Mouse (Mus musculus) adrenal gland, postnatal 0 days (tissue): ENCODE data around the gene Pdcd1lg2. TPM values are rescaled to one million over a fixed set of nuclear protein-coding genes. Genes with fewer than 3 reads are reported as not detected.

Source experiments
- polyA plus RNA-seq: library from polyadenylated mRNA; unstranded; fragments of >200 nt; fragmentation: Nextera tagmentation; extraction: Ambion mirVana; gene quantifications from 2 replicates; pipeline ENCODE4 v1.2.1, GENCODE M21; 2015

Gene Pdcd1lg2
- not detected in 2 replicates for polyA plus RNA-seq

GRCm38 (mm10) chr19:29410619-29411018 lies at the start of gene Pdcd1lg2:
TSS of gene Pdcd1lg2 (plus strand) at chr19:29410919.

GRCm38 (mm10) chr19:29366969-29367622 lies 43.6 kb upstream of the Pdcd1lg2 start, which contains the start of the genes Plgrkt and Cd274:
TSS of gene Plgrkt (minus strand) at chr19:29367390.
TSS of gene Cd274 (plus strand) at chr19:29367455.

Other genes starting within 250 kb of the Pdcd1lg2 start
- gene Jak2, start 159.1 kb upstream of the Pdcd1lg2 start, polyA plus RNA-seq, result 6.8 and 7.8 TPM in 2 replicates
- 5.0 and 6.6 TPM in 2 replicates for gene Insl6, start 85.6 kb upstream of the Pdcd1lg2 start, polyA plus RNA-seq
- gene Rln1, start 76.2 kb upstream of the Pdcd1lg2 start, polyA plus RNA-seq, result 0.35 and 0.41 TPM in 2 replicates
- gene Plgrkt, start 43.5 kb upstream of the Pdcd1lg2 start, polyA plus RNA-seq, result 83.2 and 94.5 TPM in 2 replicates
- 0.41 and 0.62 TPM in 2 replicates for gene Cd274, start 43.5 kb upstream of the Pdcd1lg2 start, polyA plus RNA-seq
- gene Ric1, start 111.4 kb downstream of the Pdcd1lg2 start, polyA plus RNA-seq, result 7.4 and 9.9 TPM in 2 replicates
- gene Ermp1, start 237.5 kb downstream of the Pdcd1lg2 start, polyA plus RNA-seq, result 11.7 and 27.6 TPM in 2 replicates